Mouse (Mus musculus) myocyte (in vitro differentiated cells): ENCODE data around the gene Cox4i2.

Experiments
- E2F4 ChIP-seq: IDR thresholded peaks from one replicate; pipeline ENCODE4 v1.6.1; 2011; ENCODE audit warnings: mild to moderate bottlenecking, control low read depth, moderate library complexity; ENCODE audit not compliant: insufficient read depth
- MAX ChIP-seq: IDR thresholded peaks from one replicate; pipeline ENCODE4 v1.6.1; 2011; ENCODE audit warnings: low read depth, mild to moderate bottlenecking, control low read depth
- MYOD1 ChIP-seq, 3 experiments: IDR thresholded peaks; one replicate each; pipeline ENCODE4 v1.6.1; 2011; ENCODE audit warnings: control low read depth in 2 of 3, low read depth in 2 of 3, mild to moderate bottlenecking in 2 of 3, moderate library complexity in 1 of 3; ENCODE audit not compliant: insufficient read length in 2 of 3, control insufficient read depth in 1 of 3
- POLR2A ChIP-seq: IDR thresholded peaks from one replicate; pipeline ENCODE4 v1.6.1; 2011; ENCODE audit warnings: low read depth, mild to moderate bottlenecking, control low read depth, moderate library complexity; ENCODE audit not compliant: insufficient read length
- REST ChIP-seq: IDR thresholded peaks from one replicate; pipeline ENCODE4 v1.6.1; 2011; ENCODE audit warnings: mild to moderate bottlenecking, control low read depth, moderate library complexity; ENCODE audit not compliant: insufficient read depth, insufficient read length
- USF1 ChIP-seq: IDR thresholded peaks from one replicate; pipeline ENCODE4 v1.6.1; 2011; ENCODE audit warnings: low read depth, mild to moderate bottlenecking, control low read depth, moderate library complexity

DNA sequence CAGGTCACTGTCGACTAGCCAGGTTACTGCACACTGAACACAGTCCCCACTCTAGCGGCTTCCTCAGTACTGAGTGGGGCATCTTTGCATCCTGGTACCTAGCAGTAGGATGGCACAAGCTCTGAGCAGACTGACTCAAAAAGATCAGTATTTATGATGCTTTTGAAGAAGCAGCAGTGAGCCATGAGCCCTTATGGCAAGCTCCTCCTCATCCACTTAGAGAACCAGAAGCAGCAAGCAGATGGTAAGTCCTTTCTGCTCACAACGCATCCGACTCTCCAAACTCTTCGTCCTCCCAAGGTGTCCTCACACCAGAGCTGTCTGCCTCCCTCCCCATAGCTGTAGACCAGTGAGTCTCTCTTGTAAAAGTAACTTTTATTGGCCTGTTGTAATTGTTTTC, 29.3 kb downstream of the Cox4i2 start:
- TF ChIP-seq POLR2A (no peak), USF1 (no peak), E2F4 (no peak), MYOD1 (IDR thresholded peaks at IDR 0.05; ENCODE audit: control insufficient read depth in 1 of 3, insufficient read length in 2 of 3, low read depth in 2 of 3) (no peak), REST (no peak), MAX (no peak)
